Mouse (Mus musculus) spleen, adult 2 months (tissue): Measurements from ENCODE around the gene Spaca5.

Experiments
- CTCF ChIP-seq: fragments of 200-500 bp; IDR thresholded peaks from 2 replicates; pipeline ENCODE4 v1.5.1; 2011; ENCODE audit warnings: mild to moderate bottlenecking, inconsistent platforms; ENCODE audit not compliant: insufficient read depth, insufficient read length, insufficient replicate concordance; ENCODE audit errors: extremely low read depth
- POLR2A ChIP-seq: fragments of 200-500 bp; IDR thresholded peaks from 2 replicates; pipeline ENCODE4 v1.6.1; 2011; ENCODE audit warnings: low read depth, low read length, inconsistent platforms

- TF ChIP-seq CTCF (no peak), POLR2A (peak; percentile 30; the same call in 1 of the 2 replicates)
These were observed 6.2 kb upstream of the Spaca5 start, which contains the start of gene Zfp182 for GRCm38 (mm10) chrX:21061866-21062543.
